Mouse (Mus musculus) telencephalon, adult 2 months (tissue): ENCODE results near the gene Rab19.
"Not testable (repeated sequence)": the region's sequence is repeated elsewhere in the genome, so short reads cannot be mapped to it uniquely, and the experiment has no call there.

ENCODE experiments used
- DNase-seq: peaks from one replicate; pipeline ENCODE4 v3.0.0-alpha.2; 2011; ENCODE audit warnings: low read depth, low spot score

Rab19 gene

DNA sequence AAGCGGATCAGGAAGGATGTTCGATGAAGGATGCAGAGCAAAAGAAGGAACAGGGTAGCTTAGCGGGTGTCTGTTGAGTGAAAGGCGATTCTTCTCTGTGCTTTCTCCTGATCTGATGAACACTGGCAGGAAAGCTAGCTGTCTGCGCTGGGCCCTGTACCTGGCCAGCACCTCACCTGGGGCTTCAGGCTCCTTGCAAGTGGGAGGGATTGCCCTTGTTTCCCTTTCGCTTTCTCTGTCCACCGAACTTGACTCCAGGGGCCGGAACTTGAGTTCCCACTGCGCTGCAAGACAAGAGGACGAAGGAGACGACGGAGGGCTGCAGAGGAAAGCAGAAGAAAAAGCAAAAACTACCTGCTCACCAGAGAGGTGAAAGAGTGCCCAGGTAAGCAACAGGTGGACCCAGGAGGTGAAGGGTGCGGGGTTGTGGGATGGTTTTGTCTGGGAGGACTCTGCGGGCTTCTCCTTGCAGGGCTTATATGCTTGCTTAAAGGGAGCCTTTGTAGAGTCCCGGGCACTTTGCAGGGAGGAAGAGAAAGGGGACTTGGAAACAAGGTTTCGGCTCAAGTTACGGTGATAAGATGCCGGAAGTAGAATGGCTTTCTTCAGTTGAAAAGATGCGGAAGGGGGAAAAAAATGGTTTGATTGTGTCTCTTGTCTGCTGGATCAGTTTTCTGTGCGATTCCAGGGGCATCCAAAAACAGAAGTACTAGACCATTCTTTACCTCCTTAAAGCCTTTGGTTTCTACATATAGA is at the start of gene Rab19:
Rab19 (plus strand) TSS at position 51 of the 756 bp plus-strand sequence.
- no peak for DNase-seq

DNA sequence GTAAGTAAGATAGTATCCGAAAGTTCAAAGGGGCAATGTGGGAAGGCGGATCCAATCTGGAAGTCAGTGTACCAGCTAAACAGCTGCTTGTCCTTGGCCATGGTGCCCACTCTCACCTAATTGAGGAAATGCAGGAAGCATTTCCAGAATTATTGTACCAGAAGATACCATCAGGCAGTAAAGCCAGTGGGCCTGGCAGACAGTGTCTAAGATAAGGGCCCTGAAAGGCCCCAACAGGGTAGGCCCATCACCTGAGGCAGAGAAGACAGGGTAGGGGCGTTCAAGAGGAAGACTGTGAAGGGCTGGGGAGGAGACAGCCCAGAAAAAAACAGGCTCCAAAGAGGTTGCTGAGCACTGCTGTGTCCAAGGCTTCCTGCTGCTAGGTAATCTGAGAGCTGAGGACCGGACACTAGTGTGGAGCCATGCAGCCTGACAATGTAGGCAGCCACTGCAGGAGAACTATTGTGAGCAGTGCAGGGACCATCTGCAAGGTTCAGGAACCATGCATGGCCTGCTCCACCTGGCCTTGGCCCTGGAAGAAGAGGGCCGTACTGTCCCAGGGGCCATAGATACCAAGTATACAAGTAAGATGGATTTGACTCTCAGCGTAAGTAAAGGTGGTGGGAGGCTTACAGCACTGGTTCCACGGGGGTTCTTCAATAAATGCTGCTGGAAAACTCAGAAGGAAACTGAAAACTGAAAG is 48.8 kb upstream of the Rab19 start:
- DNase-seq, result no peak

DNA sequence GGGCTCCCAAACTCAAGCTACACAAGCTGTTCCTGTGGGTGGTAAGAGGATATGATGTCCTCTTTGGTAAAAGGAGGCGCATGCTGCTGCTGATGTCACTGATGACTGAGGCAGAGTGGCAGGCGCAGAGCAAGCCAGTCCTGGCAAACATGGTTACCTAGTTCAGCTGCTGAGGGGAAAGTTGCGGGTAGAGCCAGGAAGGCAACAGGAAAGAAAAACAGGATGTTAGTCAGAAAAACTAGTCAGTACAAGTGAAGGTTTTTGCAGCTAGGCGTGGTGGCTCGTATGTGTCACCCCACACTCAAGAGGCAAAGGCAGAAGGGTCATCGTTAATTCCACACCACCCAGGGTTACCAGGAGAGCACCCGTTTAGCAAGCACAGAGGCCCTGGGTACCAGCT is 46.8 kb upstream of the Rab19 start:
- no peak for DNase-seq

DNA sequence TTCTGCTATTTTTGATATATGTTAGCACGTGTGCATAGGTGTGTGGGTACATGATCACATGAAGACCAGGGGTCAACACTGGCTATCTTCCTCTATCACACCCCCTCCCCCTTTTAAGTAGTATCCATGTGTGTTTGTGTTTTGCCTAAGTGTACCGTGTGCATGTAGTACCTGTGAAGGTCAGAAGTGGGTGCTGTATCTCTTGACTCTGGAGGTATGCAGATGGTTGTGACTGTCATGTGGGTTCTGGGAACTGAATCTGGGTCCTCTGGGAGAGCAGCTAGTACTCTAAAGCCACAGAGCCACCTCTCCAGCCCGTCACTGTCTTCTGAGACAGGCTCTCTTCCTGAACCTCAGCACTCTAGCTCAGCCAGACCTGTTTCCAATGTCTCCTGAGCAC is 46.1 kb upstream of the Rab19 start:
- DNase-seq, result no peak

DNA sequence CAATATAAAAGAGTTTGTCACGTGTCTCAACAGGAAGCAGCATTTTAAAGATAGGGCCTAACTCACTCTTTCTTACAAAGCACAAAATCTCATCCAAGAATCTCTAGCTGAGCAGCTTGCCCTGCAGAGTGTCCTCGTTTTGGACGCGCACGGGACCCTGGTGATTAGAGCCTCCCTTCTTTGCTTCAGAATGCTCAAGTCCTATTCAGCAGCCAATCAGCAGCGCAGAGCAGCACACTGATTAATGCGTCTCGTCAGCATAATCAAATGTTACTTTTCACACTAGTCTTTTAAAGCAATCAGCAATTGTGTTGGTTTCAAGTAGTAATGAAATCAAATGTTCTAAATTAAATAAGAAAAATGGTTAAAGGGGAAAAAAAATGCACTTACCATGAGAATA is 42.6 kb upstream of the Rab19 start:
- no peak for DNase-seq

DNA sequence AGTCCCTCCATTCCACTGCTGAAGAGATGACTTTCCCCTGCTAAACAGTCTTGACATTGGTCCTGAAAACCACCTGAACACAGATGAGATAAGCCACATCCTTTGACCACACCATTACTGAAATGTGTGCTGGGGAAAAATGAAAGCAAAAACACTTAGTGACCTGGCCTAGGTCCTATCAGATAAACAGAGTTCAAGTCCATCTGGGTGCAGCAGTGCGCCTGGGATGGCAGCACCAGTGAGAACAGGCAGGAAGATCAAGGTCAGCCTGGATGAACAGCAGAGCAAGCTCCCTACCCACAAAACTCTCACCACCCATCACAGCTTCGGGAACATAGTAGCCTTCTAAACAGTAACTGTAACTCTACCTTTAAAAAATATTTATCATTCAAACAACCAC is 39.2 kb upstream of the Rab19 start:
- DNase-seq, result no peak

DNA sequence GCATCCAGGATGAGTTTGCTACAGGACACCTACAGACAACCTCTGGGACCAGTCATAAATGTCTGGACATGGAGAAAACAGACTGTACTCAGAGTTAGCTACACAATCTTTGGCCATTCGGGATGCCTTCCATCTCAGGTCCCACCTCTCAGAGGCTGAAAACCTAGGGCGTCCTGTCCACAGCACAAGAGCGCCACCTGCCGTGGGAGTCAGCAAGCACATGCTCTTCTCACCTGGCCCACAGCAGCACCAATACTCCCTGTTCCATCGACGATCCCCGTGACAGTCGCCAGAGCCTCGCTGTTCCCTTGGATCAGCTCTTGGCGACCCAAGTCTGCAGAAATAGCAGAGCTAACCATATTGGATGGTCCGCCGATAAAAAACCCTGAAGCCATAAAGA is 37.0 kb upstream of the Rab19 start:
- peak; percentile 32 for DNase-seq

DNA sequence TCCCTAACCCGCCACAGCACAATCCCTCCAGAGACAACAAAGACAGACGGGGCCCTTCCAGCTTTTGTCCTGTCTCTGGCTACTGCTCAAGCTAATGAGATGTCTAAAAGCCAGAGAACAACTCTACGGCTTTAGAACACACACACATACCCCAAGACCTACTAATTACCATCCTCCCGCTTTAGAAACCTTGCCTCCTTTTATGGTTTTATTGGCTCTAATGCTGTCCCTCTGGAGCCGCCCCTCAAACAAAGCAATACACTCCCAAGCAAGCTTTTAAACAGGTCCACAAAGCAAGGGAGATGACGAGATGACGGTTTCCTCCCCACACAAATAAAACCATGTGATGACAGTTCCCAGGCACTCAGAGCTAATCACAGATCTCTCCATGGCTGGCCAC is 35.5 kb upstream of the Rab19 start:
- DNase-seq, result no peak

DNA sequence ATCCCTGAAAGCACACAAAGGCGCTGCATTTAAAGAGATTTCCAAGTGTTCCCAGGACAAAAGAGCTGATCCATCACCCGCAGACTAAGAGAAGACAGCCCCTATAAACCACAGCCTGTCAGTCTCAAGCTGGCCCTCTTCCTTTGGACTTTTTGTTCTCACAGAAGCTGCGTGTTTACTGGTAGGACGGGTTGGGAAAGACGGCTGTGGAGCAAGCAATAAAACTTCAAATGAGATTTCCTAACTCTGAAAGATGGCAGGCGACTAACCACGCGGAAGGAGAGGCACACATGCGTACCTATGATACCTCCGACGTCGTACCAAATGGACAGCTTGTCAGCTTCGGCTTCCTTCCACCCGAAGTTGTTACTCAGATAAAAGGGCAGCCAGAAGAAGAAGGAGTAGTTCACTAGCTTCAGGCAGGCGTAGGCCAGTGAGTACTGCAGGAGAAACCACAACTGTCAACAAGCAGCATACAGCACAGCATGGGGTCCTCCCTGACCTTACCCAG is 33.9 kb upstream of the Rab19 start:
- no peak for DNase-seq

DNA sequence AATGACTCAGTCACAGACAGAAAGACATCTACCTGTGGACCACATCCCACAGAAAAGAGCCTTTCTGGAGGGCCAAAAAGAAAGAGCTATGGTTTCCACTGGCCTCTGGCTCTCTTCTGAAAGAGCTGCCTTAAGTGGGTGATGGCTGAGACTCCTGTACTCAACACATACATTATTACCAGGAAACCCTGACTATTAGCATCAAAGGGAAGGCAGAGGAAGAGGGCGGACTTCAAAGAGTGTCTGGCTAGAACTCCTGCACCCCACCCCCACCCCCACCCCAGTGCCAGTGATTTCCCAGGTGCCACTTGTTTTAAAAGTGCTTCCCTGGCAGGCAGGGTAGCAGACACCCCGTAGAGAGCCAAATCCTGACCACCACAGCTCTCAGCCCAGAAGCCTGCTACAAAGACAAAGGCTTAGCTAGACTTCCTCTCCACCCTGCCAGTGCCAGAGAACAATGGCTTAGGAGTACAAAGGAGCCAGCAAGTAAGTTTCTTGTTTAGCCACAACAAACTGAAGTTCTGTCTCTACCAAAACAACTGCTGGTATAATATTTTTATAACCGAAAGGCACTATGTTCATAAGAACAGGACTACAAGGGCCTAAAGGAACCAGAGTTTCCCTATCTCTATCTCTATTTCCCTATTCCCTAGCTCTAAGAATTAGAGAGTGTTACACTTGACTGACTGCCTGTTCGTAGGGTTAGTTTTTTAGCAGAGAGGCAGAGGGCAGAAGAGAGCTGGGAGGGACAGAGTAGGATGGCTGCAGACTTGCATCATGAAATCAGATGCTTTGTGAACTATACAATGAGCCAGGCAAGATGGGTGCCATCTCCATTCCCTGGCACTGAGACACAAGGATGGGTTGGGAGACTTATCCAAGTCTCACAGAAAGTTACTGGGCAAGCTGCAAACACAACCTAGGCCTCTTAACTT is 32.8 kb upstream of the Rab19 start:
- no peak for DNase-seq

DNA sequence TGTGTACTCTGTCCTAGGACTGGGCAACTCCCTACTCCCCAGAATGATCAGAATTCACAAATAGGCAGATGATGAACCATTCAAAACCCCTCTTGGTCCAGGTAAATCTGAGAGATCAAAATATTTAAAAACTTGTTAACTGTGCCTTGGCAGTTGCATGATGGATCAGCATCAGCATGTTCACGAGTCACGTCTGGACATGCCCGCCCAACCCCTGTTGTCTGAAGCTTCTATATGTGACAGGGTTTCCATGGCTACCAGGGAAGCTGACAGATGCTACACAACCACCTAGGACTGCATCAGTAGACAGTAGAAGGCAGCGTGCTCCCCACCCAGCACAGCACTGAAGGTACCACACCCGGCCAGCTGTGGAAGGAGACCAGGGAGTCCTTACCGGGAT is 32.0 kb upstream of the Rab19 start:
- DNase-seq, result no peak

DNA sequence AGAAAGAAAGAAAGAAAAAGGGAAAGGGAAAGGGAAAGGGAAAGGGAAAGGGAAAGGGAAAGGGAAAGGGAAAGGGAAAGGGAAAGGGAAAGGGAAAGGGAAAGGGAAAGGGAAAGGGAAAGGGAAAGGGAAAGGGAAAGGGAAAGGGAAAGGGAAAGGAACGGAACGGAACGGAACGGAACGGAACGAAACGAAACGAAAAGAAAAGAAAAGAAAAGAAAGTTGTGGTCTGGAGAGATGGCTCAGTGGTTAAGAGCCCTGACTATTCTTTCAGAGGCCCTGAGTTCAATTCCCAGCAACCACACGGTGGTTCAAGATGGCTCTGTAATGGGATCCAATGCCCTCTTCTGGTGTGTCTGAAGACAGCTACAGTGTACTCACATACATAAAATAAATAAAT is 21.8 kb upstream of the Rab19 start:
- not testable (repeated sequence) for DNase-seq

DNA sequence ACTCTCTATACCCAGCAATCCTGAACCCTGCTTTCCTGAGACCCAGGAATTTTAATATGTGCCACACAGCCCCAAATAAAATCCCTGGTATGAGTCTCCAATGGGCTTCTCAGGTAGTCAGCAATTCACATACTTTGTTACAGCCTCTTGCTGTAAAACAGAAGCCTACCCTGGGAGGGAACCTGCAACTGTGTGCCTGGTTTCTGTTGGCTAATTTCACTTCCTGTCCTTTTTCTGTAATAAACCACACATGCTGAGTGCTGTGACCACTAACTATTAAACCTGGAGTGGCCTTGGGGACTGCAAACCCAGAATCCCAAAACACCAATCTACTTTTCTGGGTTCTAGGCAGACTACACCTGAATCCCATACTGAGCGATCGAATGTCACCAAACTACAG is 18.3 kb upstream of the Rab19 start:
- no peak for DNase-seq

DNA sequence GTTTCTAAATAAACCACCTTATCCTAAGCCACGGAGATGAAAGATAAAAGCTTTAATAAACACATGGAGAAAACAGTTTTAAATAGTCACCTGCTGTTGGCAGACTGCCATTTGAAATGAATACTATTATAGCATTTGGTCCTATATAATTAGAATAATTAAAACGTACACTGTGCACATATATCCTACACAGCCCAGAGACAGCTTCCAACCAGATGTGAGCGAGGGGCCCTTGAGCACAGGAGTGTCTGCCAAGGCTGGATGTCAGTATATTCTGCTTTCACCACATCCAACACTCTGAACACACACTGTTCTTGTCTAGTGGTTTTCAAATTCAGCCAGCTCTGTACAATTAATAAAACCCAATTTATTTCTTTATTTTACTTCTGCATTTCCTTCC is 11.3 kb upstream of the Rab19 start:
- no peak for DNase-seq

DNA sequence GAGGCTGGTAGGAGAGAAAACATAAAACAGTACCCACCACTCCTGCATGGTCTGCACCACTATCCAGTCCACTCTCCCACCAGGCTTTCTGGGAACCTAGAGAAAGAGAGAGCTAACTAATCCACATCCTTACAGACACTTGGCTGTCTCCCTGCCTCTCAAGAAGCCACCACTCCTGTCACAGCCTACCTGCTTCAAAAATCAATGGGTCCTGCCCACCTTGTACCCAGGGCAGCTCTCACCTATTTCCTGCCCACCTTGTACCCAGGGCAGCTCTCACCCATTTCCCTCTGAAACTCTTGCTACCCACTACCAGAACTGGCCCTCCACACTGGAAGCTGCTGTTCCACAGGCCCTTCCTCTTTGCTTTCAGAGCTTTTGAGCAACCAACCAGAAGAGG is 8.9 kb upstream of the Rab19 start:
- DNase-seq, result no peak

DNA sequence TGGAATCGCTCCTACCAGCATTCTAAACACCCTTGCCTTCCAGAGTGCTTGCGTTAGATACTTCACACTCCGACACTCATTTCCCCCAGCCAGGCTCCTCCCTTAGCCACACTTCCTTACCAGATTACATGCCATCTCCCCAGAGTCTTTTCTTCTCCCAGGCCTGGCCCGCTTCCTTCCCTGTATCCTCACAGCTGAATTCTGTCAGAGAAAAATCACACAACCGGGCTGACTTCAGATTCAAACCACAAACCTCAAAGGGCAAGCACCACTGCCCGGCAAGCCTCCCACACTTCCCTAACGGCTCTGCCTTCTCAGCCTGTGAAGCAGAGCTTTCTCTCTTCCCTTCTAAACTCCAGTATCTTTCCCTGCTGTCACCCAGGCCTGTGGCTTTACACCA is 8.2 kb upstream of the Rab19 start:
- no peak for DNase-seq

DNA sequence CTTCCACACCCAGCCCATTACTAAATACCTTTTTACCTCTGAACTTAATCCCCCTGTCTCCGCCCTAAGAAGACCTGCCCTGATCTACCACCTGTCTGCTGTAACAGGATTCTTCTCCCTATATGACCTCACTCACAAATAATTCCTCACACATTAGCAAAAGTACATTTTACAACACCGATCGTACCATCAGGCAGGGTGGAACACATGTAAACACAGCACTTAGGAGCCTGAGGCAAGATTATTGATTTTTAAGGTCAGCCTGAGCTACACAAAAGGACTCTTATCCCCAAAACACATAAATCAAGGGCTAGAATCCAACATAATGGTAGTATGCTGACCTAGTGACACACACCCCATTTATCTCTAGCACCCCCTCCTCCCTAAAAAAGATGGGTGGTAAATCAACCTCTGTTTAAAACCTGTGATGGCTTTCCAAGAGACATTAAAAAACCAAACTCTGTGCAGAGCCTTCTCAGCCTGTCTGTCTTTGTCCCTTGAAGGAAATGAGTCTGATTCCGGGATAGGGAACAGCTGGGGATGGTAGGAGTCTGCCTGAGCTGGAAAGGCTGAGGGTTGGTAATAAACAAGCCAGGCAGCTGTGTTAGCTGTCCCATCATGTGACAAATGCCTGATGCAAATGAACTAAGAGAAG is 7.5 kb upstream of the Rab19 start:
- DNase-seq, result no peak

DNA sequence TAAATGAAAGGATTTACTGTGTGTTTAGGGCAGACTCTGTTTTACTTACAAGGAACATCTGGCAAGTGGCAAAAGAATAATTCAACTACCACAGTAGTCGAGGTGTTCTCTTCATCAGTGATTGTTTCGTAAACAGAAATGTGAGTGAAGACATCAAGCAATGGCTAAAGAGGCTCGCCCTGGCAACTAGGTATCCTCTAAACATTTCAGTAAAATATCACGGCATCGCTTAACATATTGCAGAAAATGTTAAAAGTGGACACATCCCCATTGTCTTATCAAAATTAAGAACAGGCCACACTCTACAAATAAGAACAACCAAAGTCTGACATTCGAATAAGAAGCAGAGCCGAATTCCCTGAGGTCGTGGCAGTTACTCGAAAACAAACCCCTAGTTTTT is 4.2 kb upstream of the Rab19 start:
- DNase-seq, result no peak

DNA sequence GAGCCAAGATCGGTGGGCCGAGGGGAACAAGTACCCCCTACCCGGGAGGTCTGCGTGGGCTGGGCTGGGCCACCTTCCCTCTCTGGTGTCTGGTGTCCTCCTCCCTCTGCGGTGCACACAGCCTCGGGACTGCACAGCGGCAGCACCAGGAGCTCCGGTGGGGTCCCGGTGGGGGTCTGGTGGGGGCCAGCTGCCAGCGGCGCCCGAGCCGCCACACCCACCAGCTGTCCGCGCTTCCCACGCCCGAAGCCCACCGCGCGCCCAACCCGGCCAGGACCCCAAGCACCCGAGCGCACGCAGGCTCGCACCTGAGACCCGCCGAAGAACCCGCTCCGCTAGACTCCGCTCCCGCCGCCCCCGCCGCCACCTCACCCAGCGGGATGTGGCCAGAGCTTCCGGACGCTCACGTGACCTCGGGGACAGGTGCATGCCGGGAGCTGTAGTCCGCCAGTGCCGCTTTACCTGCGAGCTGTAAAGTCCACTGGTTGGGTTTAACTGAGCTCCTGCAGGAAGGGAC is 3.6 kb upstream of the Rab19 start, which contains the start of gene Slc37a3:
Slc37a3 (minus strand) TSS at position 365 of the 517 bp plus-strand sequence.
- DNase-seq, result peak; percentile 69

DNA sequence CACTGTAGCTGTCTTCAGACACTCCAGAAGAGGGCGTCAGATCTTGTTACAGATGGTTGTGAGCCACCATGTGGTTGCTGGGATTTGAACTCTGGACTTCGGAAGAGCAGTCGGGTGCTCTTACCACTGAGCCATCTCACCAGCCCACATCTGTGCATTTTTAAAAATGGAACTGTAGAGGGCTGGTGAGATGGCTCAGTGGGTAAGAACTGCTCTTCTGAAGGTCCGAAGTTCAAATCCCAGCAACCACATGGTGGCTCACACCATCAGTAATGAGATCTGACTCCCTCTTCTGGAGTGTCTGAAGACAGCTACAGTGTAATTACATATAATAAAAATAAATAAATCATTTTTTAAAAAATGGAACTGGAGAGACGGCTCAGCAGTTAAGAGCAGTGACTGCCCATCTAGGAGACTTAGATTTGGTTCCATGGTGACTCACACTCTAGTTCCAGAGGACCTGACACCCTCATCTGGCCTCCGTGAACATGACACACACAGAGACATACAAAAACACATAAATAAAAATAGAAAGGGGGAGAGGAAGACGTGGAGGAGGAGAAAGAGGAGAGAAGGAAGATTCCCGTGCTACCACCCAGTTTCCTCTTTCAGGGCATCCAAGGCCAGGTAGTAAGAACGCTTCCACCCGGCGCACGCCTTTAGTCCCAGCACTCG is 2.7 kb upstream of the Rab19 start:
- not testable (repeated sequence) for DNase-seq

DNA sequence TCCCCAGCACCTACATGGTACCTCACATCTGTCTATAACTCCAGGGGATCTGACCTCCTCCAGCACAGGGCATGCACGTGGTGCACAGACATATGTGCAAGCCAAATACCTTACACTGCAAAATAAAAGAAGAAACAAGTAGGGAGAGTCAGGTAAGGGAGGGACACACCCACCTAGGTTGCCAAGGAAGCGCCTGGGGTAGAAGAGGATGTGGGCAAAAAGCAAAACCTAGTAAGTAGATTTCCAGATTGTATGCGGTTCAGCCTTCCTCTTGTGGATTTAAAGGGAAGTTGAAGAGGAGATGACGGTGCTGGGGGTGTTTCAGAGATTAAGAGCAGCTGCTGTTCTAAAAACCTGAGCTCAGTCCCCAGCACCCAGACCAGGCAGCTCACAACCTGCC is 1.8 kb upstream of the Rab19 start:
- no peak for DNase-seq
